Mouse (Mus musculus): ENCODE data around the gene Fndc5.

Fndc5 gene

GRCm38 (mm10) chr4:129146392-129146791 lies 9.6 kb downstream of the Fndc5 start:
- DNase-seq (ENCODE audit: low spot score in 2 of 2), result no peak

- no peak for DNase-seq (ENCODE audit: low spot score in 2 of 2)
Measured at GRCm38 (mm10) chr4:129147552-129148103, 10.8 kb downstream of the Fndc5 start.

GRCm38 (mm10) chr4:129149321-129149720 lies 12.5 kb downstream of the Fndc5 start:
- no peak for DNase-seq (ENCODE audit: low spot score in 2 of 2)

GRCm38 (mm10) chr4:129151276-129151811 lies 14.5 kb downstream of the Fndc5 start:
- no peak for DNase-seq (ENCODE audit: low spot score in 2 of 2)

- DNase-seq (ENCODE audit: low spot score in 2 of 2), result no peak
Measured at GRCm38 (mm10) chr4:129157541-129157940, 20.7 kb downstream of the Fndc5 start.

- DNase-seq (ENCODE audit: low spot score in 2 of 2), result no peak
Measured at GRCm38 (mm10) chr4:129158549-129158948, 21.8 kb downstream of the Fndc5 start.

- DNase-seq (ENCODE audit: low spot score in 2 of 2), result no peak
Measured at GRCm38 (mm10) chr4:129161076-129161475, 24.3 kb downstream of the Fndc5 start.

- no peak for DNase-seq (ENCODE audit: low spot score in 2 of 2)
Measured at GRCm38 (mm10) chr4:129161581-129162255, 24.9 kb downstream of the Fndc5 start.

- no peak for DNase-seq (ENCODE audit: low spot score in 2 of 2)
Measured at GRCm38 (mm10) chr4:129172529-129172928, 35.7 kb downstream of the Fndc5 start.

GRCm38 (mm10) chr4:129179560-129179959 lies 42.8 kb downstream of the Fndc5 start:
- no peak for DNase-seq (ENCODE audit: low spot score in 2 of 2)

- DNase-seq (ENCODE audit: low spot score in 2 of 2), result no peak
Measured at GRCm38 (mm10) chr4:129188041-129188659, 51.4 kb downstream of the Fndc5 start.

GRCm38 (mm10) chr4:129188803-129189541 lies 52.2 kb downstream of the Fndc5 start:
- DNase-seq (ENCODE audit: low spot score in 2 of 2), result peak in 1 of 2 experiments; percentile 35

GRCm38 (mm10) chr4:129189542-129190519 lies 53.0 kb downstream of the Fndc5 start, which contains the start of the genes S100pbp and Yars:
S100pbp (minus strand) TSS chr4:129189727.
Yars (plus strand) TSS chr4:129189760.
- peak; percentile 91 to 92 for DNase-seq (ENCODE audit: low spot score in 2 of 2)

GRCm38 (mm10) chr4:129190538-129190937 lies 53.7 kb downstream of the Fndc5 start:
- no peak for DNase-seq (ENCODE audit: low spot score in 2 of 2)

GRCm38 (mm10) chr4:129191691-129192090 lies 54.9 kb downstream of the Fndc5 start:
- DNase-seq (ENCODE audit: low spot score in 2 of 2), result no peak
